Mouse (Mus musculus) cortical plate, adult 2 months (tissue): ENCODE data around the gene Pomt1.

Experiments
- CTCF ChIP-seq: fragments of 200-500 bp; IDR thresholded peaks from 2 replicates; pipeline ENCODE4 v1.5.1; 2011; ENCODE audit warnings: mild to moderate bottlenecking, control low read depth, low read length; ENCODE audit not compliant: insufficient read depth; ENCODE audit errors: extremely low read depth
- POLR2A ChIP-seq: fragments of 200-500 bp; IDR thresholded peaks from 2 replicates; pipeline ENCODE4 v1.6.1; 2011; ENCODE audit warnings: mild to moderate bottlenecking, low read length, control low read depth; ENCODE audit not compliant: insufficient read depth; ENCODE audit errors: extremely low read depth

GRCm38 (mm10) chr2:32282289-32282688, 45.9 kb downstream of the Pomt1 start:
- no peak for TF ChIP-seq CTCF
- TF ChIP-seq POLR2A: no peak
